Mouse (Mus musculus) CH12.LX (cell line): ENCODE data around the gene Ucn2. TPM values are rescaled to one million over a fixed set of nuclear protein-coding genes. Genes with fewer than 3 reads are reported as not detected.

Source experiments
- DNase-seq: peaks from one replicate; pipeline ENCODE4 v3.0.0-alpha.2; 2013; ENCODE audit errors: extremely low read depth
- H3K27ac ChIP-seq: 2 replicates; pipeline ENCODE4 v1.5.1; 2012; ENCODE audit warnings: low read depth, mild to moderate bottlenecking, control low read depth, moderate library complexity; ENCODE audit not compliant: insufficient read depth
- H3K27me3 ChIP-seq: replicated peaks from 2 replicates; pipeline ENCODE3; 2012; ENCODE audit warnings: inconsistent platforms
- H3K36me3 ChIP-seq, 2 experiments: replicated peaks in 1 of 2; 2 replicates each; pipeline versions ENCODE3 to v1.6.1; 2012; ENCODE audit warnings: inconsistent platforms in 1 of 2, low read length in 1 of 2, mild to moderate bottlenecking in 1 of 2, mixed read lengths in 1 of 2, moderate library complexity in 1 of 2; ENCODE audit not compliant: control insufficient read depth in 1 of 2, insufficient read depth in 1 of 2
- H3K4me1 ChIP-seq, 2 experiments: 2 replicates each; pipeline ENCODE4 v1.6.1; 2012; ENCODE audit warnings: inconsistent platforms in 1 of 2, moderate library complexity in 1 of 2; ENCODE audit not compliant: insufficient read depth in 2 of 2, control insufficient read depth in 1 of 2
- H3K4me2 ChIP-seq: 2 replicates; pipeline ENCODE4 v1.6.1; 2012; ENCODE audit warnings: low read depth, mild to moderate bottlenecking, control low read depth; ENCODE audit not compliant: poor library complexity, insufficient read depth, severe bottlenecking
- H3K4me3 ChIP-seq, 3 experiments: fragments of 150-350 bp in 1 of 3; sonication (generic) in 1 of 3; replicated peaks in 1 of 3; 2 replicates each; pipeline versions ENCODE3 to v1.5.1; 2011 to 2012; ENCODE audit warnings: low read depth in 2 of 3, low read length in 2 of 3, mild to moderate bottlenecking in 2 of 3, moderate library complexity in 2 of 3, control low read depth in 1 of 3, improper control_type of control experiment in 1 of 3, inconsistent platforms in 1 of 3, mixed read lengths in 1 of 3; ENCODE audit not compliant: poor library complexity in 1 of 3
- H3K79me2 ChIP-seq: replicated peaks from 2 replicates; pipeline ENCODE4 v1.6.1; 2012; ENCODE audit warnings: mild to moderate bottlenecking, moderate library complexity; ENCODE audit not compliant: control insufficient read depth, poor library complexity, insufficient read depth, severe bottlenecking; ENCODE audit errors: extremely low read depth
- H3K9ac ChIP-seq: 2 replicates; pipeline ENCODE4 v1.6.1; 2012; ENCODE audit warnings: low read depth, mild to moderate bottlenecking, control low read depth, moderate library complexity; ENCODE audit not compliant: insufficient read depth
- H3K9me3 ChIP-seq: replicated peaks from 2 replicates; pipeline ENCODE3; 2012; ENCODE audit warnings: low read length, inconsistent platforms, mixed read lengths
- BHLHE40 ChIP-seq: IDR thresholded peaks from 2 replicates; pipeline ENCODE4 v1.6.1; 2011; ENCODE audit warnings: mild to moderate bottlenecking, low read depth, low read length, improper control_type of control experiment
- CHD2 ChIP-seq: IDR thresholded peaks from 2 replicates; pipeline ENCODE4 v1.6.1; 2011; ENCODE audit warnings: low read length, improper control_type of control experiment
- E2F4 ChIP-seq: IDR thresholded peaks from 2 replicates; pipeline ENCODE4 v1.6.1; 2011; ENCODE audit warnings: low read depth, low read length, improper control_type of control experiment; ENCODE audit not compliant: insufficient replicate concordance
- ELF1 ChIP-seq: IDR thresholded peaks from 2 replicates; pipeline ENCODE4 v1.6.1; 2014; ENCODE audit warnings: low read depth, mild to moderate bottlenecking, inconsistent platforms, low read length, improper control_type of control experiment
- EP300 ChIP-seq: IDR thresholded peaks from 2 replicates; pipeline ENCODE4 v1.6.1; 2011; ENCODE audit warnings: low read length, improper control_type of control experiment
- ETS1 ChIP-seq: conservative IDR thresholded peaks from 2 replicates; pipeline ENCODE4 v1.6.1; 2012; ENCODE audit warnings: low read depth, mild to moderate bottlenecking, inconsistent platforms, low read length, improper control_type of control experiment, moderate library complexity
- IRF4 ChIP-seq: IDR thresholded peaks from 2 replicates; pipeline ENCODE4 v1.6.1; 2014; ENCODE audit warnings: low read depth, mild to moderate bottlenecking, inconsistent platforms, low read length, improper control_type of control experiment
- MAFK ChIP-seq: IDR thresholded peaks from 2 replicates; pipeline ENCODE4 v1.6.1; 2011; ENCODE audit warnings: low read length, improper control_type of control experiment; ENCODE audit not compliant: insufficient replicate concordance
- MAX ChIP-seq: IDR thresholded peaks from 2 replicates; pipeline ENCODE4 v1.6.1; 2011; ENCODE audit warnings: low read length, improper control_type of control experiment
- MAZ ChIP-seq: IDR thresholded peaks from 2 replicates; pipeline ENCODE4 v1.6.1; 2012; ENCODE audit warnings: low read depth, mild to moderate bottlenecking, inconsistent platforms, low read length, improper control_type of control experiment, moderate library complexity
- MXI1 ChIP-seq: IDR thresholded peaks from 2 replicates; pipeline ENCODE4 v1.6.1; 2011; ENCODE audit warnings: mild to moderate bottlenecking, low read depth, low read length, improper control_type of control experiment
- MYC ChIP-seq: IDR thresholded peaks from 2 replicates; pipeline ENCODE4 v1.6.1; 2011; ENCODE audit warnings: low read depth, mild to moderate bottlenecking, improper control_type of control experiment, low read length
- PAX5 ChIP-seq: IDR thresholded peaks from 2 replicates; pipeline ENCODE4 v1.6.1; 2012; ENCODE audit warnings: low read length, inconsistent platforms, mixed read lengths
- POLR2A ChIP-seq: IDR thresholded peaks from 2 replicates; pipeline ENCODE4 v1.6.1; 2011; ENCODE audit warnings: low read depth, mild to moderate bottlenecking, improper control_type of control experiment, low read length
- POLR2AphosphoS2 ChIP-seq: IDR thresholded peaks from 2 replicates; pipeline ENCODE4 v1.6.1; 2011; ENCODE audit warnings: low read depth, low read length, improper control_type of control experiment
- RCOR1 ChIP-seq: conservative IDR thresholded peaks from 2 replicates; pipeline ENCODE4 v1.6.1; 2012; ENCODE audit warnings: low read depth, mild to moderate bottlenecking, inconsistent platforms, low read length, improper control_type of control experiment
- SIN3A ChIP-seq: IDR thresholded peaks from 2 replicates; pipeline ENCODE4 v1.6.1; 2012; ENCODE audit warnings: low read length, improper control_type of control experiment, inconsistent platforms
- TBP ChIP-seq: conservative IDR thresholded peaks from 2 replicates; pipeline ENCODE4 v1.6.1; 2011; ENCODE audit warnings: low read depth, low read length, improper control_type of control experiment
- TCF12 ChIP-seq: IDR thresholded peaks from 2 replicates; pipeline ENCODE4 v1.6.1; 2014; ENCODE audit warnings: low read depth, mild to moderate bottlenecking, inconsistent platforms, low read length, improper control_type of control experiment
- UBTF ChIP-seq: IDR thresholded peaks from 2 replicates; pipeline ENCODE4 v1.6.1; 2012; ENCODE audit warnings: low read depth, mild to moderate bottlenecking, inconsistent platforms, low read length, improper control_type of control experiment, moderate library complexity
- USF2 ChIP-seq: conservative IDR thresholded peaks from 2 replicates; pipeline ENCODE4 v1.6.1; 2011; ENCODE audit warnings: low read depth, low read length, improper control_type of control experiment
- ZC3H11A ChIP-seq: IDR thresholded peaks from 2 replicates; pipeline ENCODE4 v1.6.1; 2012; ENCODE audit warnings: low read depth, mild to moderate bottlenecking, inconsistent platforms, low read length, improper control_type of control experiment
- ZKSCAN1 ChIP-seq: IDR thresholded peaks from 2 replicates; pipeline ENCODE4 v1.6.1; 2012; ENCODE audit warnings: low read depth, inconsistent platforms, low read length, improper control_type of control experiment, borderline replicate concordance
- ZMIZ1 ChIP-seq: IDR thresholded peaks from 2 replicates; pipeline ENCODE4 v1.6.1; 2012; ENCODE audit warnings: low read depth, mild to moderate bottlenecking, inconsistent platforms, low read length, improper control_type of control experiment
- dilution Hi-C: fragments of 300-500 bp; cut with MboI; formaldehyde crosslinking; loops from 2 replicates; pipeline ENCODE4 v1.14.3; 2020; ENCODE audit warnings: low sequenced_read_pairs; ENCODE audit not compliant: extremely low pct_unique_long_range_greater_than_20kb, extremely low pct_ligation_motif_present
- in situ Hi-C: fragments of 300-500 bp; cut with MboI; formaldehyde crosslinking; loops from 3 replicates; pipeline ENCODE4 v1.14.3; 2019; ENCODE audit warnings: low sequenced_read_pairs, low pct_ligation_motif_present, low pct_unique_long_range_greater_than_20kb, mixed read lengths
- polyA plus RNA-seq: library from polyadenylated mRNA; unstranded; fragments of >175 nt; gene quantifications from 2 replicates; pipeline ENCODE4 v1.2.1, GENCODE M21; 2012; ENCODE audit warnings: low read depth; ENCODE audit not compliant: insufficient read length
- total RNA-seq, 2 experiments: library from RNA; depleted of rRNA; stranded (reverse); fragments of 300-350 nt in 1 of 2; fragments of >200 nt in 1 of 2; gene quantifications; 2 replicates each; pipeline ENCODE4 v1.2.3; 2012 to 2014

Ucn2 gene
- total and polyA plus RNA-seq, 3 experiments = 0.40 TPM; not detected in 2

DNA sequence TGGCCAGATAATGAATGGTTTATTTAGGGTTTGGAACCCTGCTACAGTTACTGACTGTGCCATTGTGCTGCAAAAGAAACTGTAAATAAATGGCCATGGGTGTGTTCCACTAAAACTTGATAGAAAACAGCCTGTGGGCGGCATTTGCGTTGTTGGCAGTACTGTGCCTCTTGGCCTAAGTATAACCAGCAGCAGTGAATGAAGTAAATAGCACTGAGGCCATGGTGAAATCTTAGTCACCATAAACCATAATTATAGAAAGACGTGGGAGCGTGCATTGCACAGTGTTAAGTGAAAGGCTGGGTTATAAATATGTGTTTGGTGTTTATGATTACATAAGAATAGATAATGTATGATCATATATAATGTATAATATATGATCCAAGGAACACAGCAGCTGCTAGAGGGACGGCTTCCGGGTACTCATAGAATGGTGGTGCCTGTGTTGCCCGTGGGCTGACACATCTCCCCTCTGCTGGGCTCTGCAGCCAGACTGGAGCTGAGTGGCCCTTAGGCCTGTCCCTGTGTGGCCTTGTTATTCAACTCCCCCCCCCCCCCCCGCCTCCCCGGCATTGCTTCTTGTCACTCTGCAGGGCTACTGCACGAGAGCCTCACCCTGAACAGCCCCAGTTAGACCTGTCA, 23.3 kb downstream of the Ucn2 start:
- TF ChIP-seq CHD2 (no peak), MYC (no peak), MAX (no peak), ETS1 (no peak), MAZ (no peak), ZMIZ1 (no peak), UBTF (no peak), ZKSCAN1 (no peak), MXI1 (no peak), RCOR1 (no peak), E2F4 (no peak), USF2 (no peak), POLR2A (no peak), ELF1 (no peak), POLR2AphosphoS2 (no peak), MAFK (no peak), EP300 (no peak), SIN3A (no peak), TBP (no peak)
- Histone ChIP-seq H3K9ac (no peak overlapping the region), H3K36me3 (peaks cover 0 to 74% of the 10 kb centered on the region in 2 experiments), H3K4me1 (peaks cover 0 to 4% of the 10 kb centered on the region in 2 experiments; a peak in 1 of 4 replicates), H3K27me3 (no peaks in the 10 kb centered on the region), H3K79me2 (no peaks in the 10 kb centered on the region), H3K9me3 (no peaks in the 10 kb centered on the region), H3K27ac (no peak overlapping the region), H3K4me3 (no peak overlapping the region), H3K4me2 (no peak overlapping the region)
- in situ Hi-C loops (loop anchor here (5.0 kb wide), 1 partner anchor 38 kb away; no protein-coding TSS in a partner anchor), dilution Hi-C loops (no loop called here)
- DNase-seq = no peak

DNA sequence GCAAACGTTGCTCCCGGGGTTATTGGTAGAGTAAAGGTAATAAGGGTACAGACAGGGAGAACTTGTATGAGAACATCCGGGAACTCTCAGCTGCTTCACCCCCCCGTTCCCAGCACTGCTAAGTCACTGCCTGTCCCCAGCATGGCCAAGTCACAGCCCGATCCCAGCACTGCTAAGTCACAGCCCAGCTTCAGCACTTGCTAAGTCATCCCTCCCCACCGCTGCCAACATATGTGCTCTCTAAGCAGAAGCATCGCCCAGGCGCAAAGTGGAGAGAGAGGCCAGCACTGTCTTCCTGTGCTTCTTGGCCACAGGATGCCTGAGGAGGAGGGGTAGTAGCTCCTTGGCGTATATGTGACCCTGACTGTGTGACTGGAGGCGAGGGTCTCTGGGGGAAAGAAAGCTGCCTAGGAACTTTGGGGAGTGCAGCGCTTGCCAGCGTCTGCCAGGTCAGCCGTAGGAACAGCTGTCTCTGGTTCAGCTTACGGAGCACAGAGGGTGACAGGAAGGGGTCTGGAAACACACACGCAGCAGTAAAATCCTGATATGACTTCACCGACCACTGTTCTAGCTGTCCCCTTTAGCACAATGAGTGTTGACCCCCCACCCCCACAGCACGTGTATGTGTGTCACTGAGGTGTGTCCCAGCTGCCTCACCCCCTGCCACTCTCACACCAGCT, 24.0 kb downstream of the Ucn2 start:
- H3K79me2 ChIP-seq = no peaks in the 10 kb centered on the region
- no peaks in the 10 kb centered on the region for H3K27me3 ChIP-seq
- H3K27ac ChIP-seq = no peak overlapping the region
- dilution Hi-C loops = no loop called here
- no peak overlapping the region for H3K9ac ChIP-seq
- peaks cover 0 to 4% of the 10 kb centered on the region in 2 experiments; a peak in 1 of 4 replicates for H3K4me1 ChIP-seq
- no peak overlapping the region for H3K4me2 ChIP-seq
- H3K9me3 ChIP-seq = no peaks in the 10 kb centered on the region
- TF ChIP-seq ZC3H11A (no peak), IRF4 (no peak), PAX5 (no peak), MXI1 (no peak), POLR2A (no peak), TCF12 (no peak), BHLHE40 (no peak)
- TF ChIP-seq, all 38 proteins: peak for 0
- DNase-seq = no peak
- no peak overlapping the region for H3K4me3 ChIP-seq
- in situ Hi-C loops = loop anchor here (5.0 kb wide), 1 partner anchor 38 kb away; no protein-coding TSS in a partner anchor
- peaks cover 0 to 71% of the 10 kb centered on the region in 2 experiments for H3K36me3 ChIP-seq
